Mouse (Mus musculus): ENCODE measurements around the gene Vav3. TPM values are rescaled to one million over a fixed set of nuclear protein-coding genes. Genes with fewer than 3 reads are reported as not detected.

The Vav3 gene
- total RNA-seq, 2 experiments from 2014 or later, result 5.5 to 6.6 TPM

DNA sequence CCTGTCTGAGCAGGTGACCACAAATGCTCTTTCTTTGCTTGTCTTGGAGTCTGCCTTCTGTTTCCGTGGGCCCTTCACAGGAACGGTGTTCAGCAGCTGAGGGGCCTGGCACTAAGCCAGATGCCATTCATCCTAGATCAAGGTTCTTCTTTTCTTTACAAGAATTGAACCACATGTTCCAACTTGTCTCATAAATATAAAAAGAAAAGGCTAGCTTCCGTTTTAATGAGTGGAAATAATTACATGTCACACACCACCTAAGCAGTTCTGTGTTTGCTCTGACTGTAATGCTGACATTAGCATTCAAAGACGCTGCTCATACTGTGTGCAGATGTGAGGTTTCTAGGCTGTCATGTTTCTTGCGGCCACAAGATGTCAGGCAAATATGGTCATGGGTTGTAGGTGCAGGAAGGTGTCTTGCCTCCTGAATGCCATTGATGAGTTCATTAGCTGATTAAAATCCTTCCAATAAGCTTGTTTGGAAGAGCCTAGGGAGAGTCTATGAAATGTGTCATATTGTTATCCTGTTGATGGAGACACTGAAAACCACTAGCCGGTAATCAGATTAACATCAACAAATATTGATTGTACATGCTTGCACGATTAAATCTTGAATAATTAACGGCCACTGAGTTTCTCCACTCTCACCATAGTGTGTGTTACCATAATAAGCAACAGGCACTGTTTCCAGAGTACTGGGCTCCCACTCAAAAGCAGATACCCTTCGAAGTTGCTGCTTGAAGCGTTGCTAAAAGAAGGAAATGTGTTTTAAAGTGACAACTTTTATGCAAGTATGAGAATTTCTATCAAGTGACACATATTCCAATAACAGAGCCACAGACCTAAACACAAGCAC is 392.1 kb downstream of the Vav3 start:
- peak; percentile 78 for ATAC-seq (replicated peaks; ENCODE audit: low FRiP score, low TSS enrichment, poor library complexity, severe bottlenecking)

Other genes with a start within 250 kb of the Vav3 start
- 13.5 and 18.8 TPM in 2 replicates for gene Slc25a24, start 217.5 kb upstream of the Vav3 start, total RNA-seq (2014; fragmentation: Nextera tagmentation)
- 26.7 and 29.9 TPM in 2 replicates for gene Slc25a24, start 217.5 kb upstream of the Vav3 start, total RNA-seq (2017)